Mouse (Mus musculus) neural tube, embryonic 14.5 days (tissue): Measurements from ENCODE around the gene Capn8. TPM values are rescaled to one million over a fixed set of nuclear protein-coding genes. Genes with fewer than 3 reads are reported as not detected.

Experiments used
- ATAC-seq: fragments of 200-750 bp; cut with Nextera tagmentation; 2 replicates; pipeline ENCODE4 v1.8.0; 2017; ENCODE audit warnings: low read depth, mild to moderate bottlenecking, moderate TSS enrichment, moderate library complexity
- H3K27ac ChIP-seq: fragments of 300-500 bp; sonication (generic); 2 replicates; pipeline ENCODE4 v1.5.1; 2014; ENCODE audit warnings: low read depth, mild to moderate bottlenecking, control low read depth, low read length, moderate library complexity, mixed read lengths
- H3K27me3 ChIP-seq: fragments of 300-500 bp; sonication (generic); 2 replicates; pipeline ENCODE4 v1.6.1; 2014; ENCODE audit warnings: low read length; ENCODE audit not compliant: control insufficient read depth, insufficient read depth
- H3K36me3 ChIP-seq: fragments of 300-500 bp; sonication (generic); 2 replicates; pipeline ENCODE4 v1.6.1; 2014; ENCODE audit warnings: low read length, mixed read lengths; ENCODE audit not compliant: control insufficient read depth, insufficient read depth
- H3K4me1 ChIP-seq: fragments of 300-500 bp; sonication (generic); 2 replicates; pipeline ENCODE4 v1.6.1; 2014; ENCODE audit warnings: low read length; ENCODE audit not compliant: control insufficient read depth, insufficient read depth
- H3K4me2 ChIP-seq: fragments of 300-500 bp; sonication (generic); 2 replicates; pipeline ENCODE4 v1.6.1; 2014; ENCODE audit warnings: mild to moderate bottlenecking, low read depth, low read length, control low read depth
- H3K4me3 ChIP-seq: fragments of 300-500 bp; sonication (generic); 2 replicates; pipeline ENCODE4 v1.5.1; 2014; ENCODE audit warnings: low read depth, low read length, control low read depth, mixed read lengths
- H3K9ac ChIP-seq: fragments of 300-500 bp; sonication (generic); replicated peaks from 2 replicates; pipeline ENCODE4 v1.6.1; 2014; ENCODE audit warnings: low read depth, mild to moderate bottlenecking, control low read depth, low read length, mixed read lengths
- H3K9me3 ChIP-seq: fragments of 300-500 bp; sonication (generic); 2 replicates; pipeline ENCODE4 v1.6.1; 2016; ENCODE audit warnings: low read length; ENCODE audit not compliant: control insufficient read depth
- WGBS: fragments of 180-500 bp; shearing (Covaris S2); extraction: QIAGEN DNeasy Blood & Tissue Kit; methylation state at CpG from one replicate; pipeline ENCODE4 v1.1.7; 2014; 5-methylcytosine and 5-hydroxymethylcytosine counted together
- polyA plus RNA-seq: library from polyadenylated mRNA; unstranded; fragments of >200 nt; fragmentation: Nextera tagmentation; extraction: Ambion mirVana; gene quantifications from 2 replicates; pipeline ENCODE4 v1.2.1, GENCODE M21; 2014

Gene Capn8
- polyA plus RNA-seq, 1 experiment from 2014 or later: not detected

GRCm38 (mm10) chr1:182675346-182675745 is 110.5 kb downstream of the Capn8 start:
- Histone ChIP-seq H3K36me3 (no peaks in the 10 kb centered on the region), H3K4me2 (no peak overlapping the region), H3K4me1 (no peaks in the 10 kb centered on the region), H3K9me3 (no peaks in the 10 kb centered on the region), H3K27me3 (no peaks in the 10 kb centered on the region), H3K27ac (no peak overlapping the region), H3K9ac (no peak overlapping the region), H3K4me3 (no peak overlapping the region)
- no peak for ATAC-seq
- 74% methylated on average over 8 of the region's 8 CpGs for WGBS

GRCm38 (mm10) chr1:182678151-182678550 is 113.3 kb downstream of the Capn8 start:
- Histone ChIP-seq H3K36me3 (no peaks in the 10 kb centered on the region), H3K9ac (no peak overlapping the region), H3K4me1 (peaks cover 10% of the 10 kb centered on the region; the same call in 1 of the 2 replicates), H3K27me3 (no peaks in the 10 kb centered on the region), H3K4me2 (no peak overlapping the region), H3K27ac (no peak overlapping the region), H3K9me3 (no peaks in the 10 kb centered on the region), H3K4me3 (no peak overlapping the region)
- 96% methylated on average over 17 of the region's 17 CpGs for WGBS
- ATAC-seq: no peak

GRCm38 (mm10) chr1:182679169-182679568 is 114.4 kb downstream of the Capn8 start:
- Histone ChIP-seq H3K9me3 (no peaks in the 10 kb centered on the region), H3K36me3 (no peaks in the 10 kb centered on the region), H3K27me3 (no peaks in the 10 kb centered on the region), H3K4me3 (no peak overlapping the region), H3K9ac (no peak overlapping the region), H3K4me1 (peaks cover 10% of the 10 kb centered on the region; the same call in 1 of the 2 replicates), H3K4me2 (no peak overlapping the region), H3K27ac (no peak overlapping the region)
- ATAC-seq: no peak
- WGBS: 62% methylated on average over 3 of the region's 3 CpGs

GRCm38 (mm10) chr1:182679582-182679981 is 114.8 kb downstream of the Capn8 start:
- H3K27me3 ChIP-seq: no peaks in the 10 kb centered on the region
- no peak overlapping the region for H3K27ac ChIP-seq
- peaks cover 10% of the 10 kb centered on the region; the same call in 1 of the 2 replicates for H3K4me1 ChIP-seq
- no peaks in the 10 kb centered on the region for H3K9me3 ChIP-seq
- ATAC-seq: no peak
- H3K9ac ChIP-seq: no peak overlapping the region
- H3K4me3 ChIP-seq: no peak overlapping the region
- no peaks in the 10 kb centered on the region for H3K36me3 ChIP-seq
- WGBS: 74% methylated on average over 7 of the region's 7 CpGs
- H3K4me2 ChIP-seq: no peak overlapping the region

Other genes starting within 250 kb of the Capn8 start
- 40.4 and 42.3 TPM in 2 replicates for gene Fbxo28, start 223.4 kb upstream of the Capn8 start, polyA plus RNA-seq
- gene Trp53bp2, start 155.8 kb upstream of the Capn8 start, polyA plus RNA-seq: 16.9 and 23.8 TPM in 2 replicates
- 64.8 and 91.7 TPM in 2 replicates for gene Capn2, start 47.4 kb upstream of the Capn8 start, polyA plus RNA-seq
- gene Ccdc185, start 184.2 kb downstream of the Capn8 start, polyA plus RNA-seq: not detected in 2 replicates
- 88.5 and 98.3 TPM in 2 replicates for gene Susd4, start 198.9 kb downstream of the Capn8 start, polyA plus RNA-seq